Mouse (Mus musculus): ENCODE measurements around the gene Nol11. TPM values are rescaled to one million over a fixed set of nuclear protein-coding genes. Genes with fewer than 3 reads are reported as not detected.

Gene Nol11
- 4.9 and 7.1 TPM in 2 replicates for polyA plus RNA-seq (2012; rRNA removed)

DNA sequence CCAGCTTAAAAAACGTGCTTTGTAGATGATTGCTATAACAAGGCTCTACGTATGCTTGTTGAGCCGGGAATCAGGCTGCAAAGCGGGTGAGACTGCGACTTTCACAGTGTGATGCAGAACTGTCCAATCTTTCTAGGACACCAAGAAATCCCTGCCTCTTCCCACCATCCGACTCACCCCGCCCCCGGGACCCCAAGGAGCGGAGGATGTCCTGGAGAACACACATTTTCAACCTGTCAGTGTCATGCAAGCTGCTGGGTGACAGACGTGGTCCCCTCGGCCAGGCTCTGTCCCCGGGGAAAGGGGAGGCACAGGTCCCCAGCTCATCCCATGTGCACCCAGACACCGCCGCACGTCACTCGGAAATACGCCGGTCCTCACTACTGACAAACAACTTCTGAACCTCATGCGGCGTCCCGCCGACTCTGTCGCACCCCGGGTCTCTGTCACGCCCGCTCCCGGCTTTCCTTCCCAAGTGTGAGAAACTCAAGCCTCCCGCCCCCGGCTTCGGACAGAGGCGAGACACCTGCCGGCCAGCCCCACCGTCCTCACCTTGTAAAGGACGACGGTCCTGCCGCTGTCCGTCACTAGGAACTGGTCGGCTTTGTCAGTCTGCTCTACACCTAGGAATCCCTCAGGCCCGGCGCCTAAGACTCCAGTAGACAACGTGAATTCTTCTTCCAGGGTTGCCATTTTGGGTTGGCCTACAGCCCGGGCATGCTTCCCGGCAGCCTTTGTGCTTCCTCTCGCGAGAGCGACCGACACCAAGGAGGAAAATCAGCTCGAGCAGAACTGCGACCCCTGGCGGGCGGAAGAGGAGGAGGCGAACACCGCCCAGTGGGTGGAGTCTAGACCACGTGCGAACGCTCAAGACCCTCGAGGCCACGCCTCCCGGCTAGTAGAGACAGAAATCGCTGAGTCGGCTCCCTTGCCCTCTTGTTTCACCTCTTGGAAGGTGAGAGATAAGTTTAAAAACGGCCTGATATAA lies at the start of gene Nol11:
Gene Nol11 (minus strand): TSS at position 817 of the 988 bp plus-strand sequence.
- under 1% methylated on average over 62 of the region's 62 CpGs for WGBS
- peak; percentile 86 for TF ChIP-seq CTCF (IDR thresholded peaks at IDR 0.05; ENCODE audit: insufficient read depth, low read length)
- TF ChIP-seq POLR2A (IDR thresholded peaks at IDR 0.05; ENCODE audit: borderline replicate concordance, extremely low read depth, low read depth, low read length) = peak; percentile 49; the same call in 1 of the 2 replicates
- Histone ChIP-seq H3K4me1 (ENCODE audit: control insufficient read depth, insufficient read depth, low read length) (0 out of 2 replicates have a peak, but pooled peaks cover 2% of the 10 kb centered on the region), H3K4me3 (replicated peaks; ENCODE audit: extremely low read depth, low read depth, low read length) (peak within 1 kb of the TSS; percentile 95)
- peak; percentile 97 for DNase-seq

DNA sequence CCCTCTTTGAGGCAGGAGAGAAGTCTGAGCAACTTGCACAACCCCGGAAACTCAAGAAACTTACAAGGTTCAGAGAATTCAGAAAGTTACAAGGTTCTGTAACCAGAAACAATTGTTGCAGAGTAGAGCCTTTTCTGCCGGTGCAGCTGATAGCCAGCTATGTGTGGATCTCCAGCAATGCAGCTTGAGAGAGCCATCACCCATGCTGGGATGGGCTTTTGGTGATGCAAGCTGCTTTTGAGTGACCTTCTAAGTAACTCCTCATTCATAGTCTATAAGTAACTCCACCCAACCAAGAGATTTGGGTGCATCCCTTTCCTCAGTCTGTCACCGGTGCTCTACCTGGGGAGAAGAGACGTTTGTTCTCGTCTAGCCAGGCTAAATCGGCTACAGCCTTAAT lies 49.3 kb upstream of the Nol11 start:
- Histone ChIP-seq H3K4me3 (replicated peaks; ENCODE audit: extremely low read depth, low read depth, low read length) (no peak overlapping the region), H3K4me1 (ENCODE audit: control insufficient read depth, insufficient read depth, low read length) (peaks cover 2% of the 10 kb centered on the region; the same call in 1 of the 2 replicates)
- no peak for DNase-seq
- WGBS = 95% methylated on average over 6 of the region's 6 CpGs
- TF ChIP-seq CTCF (IDR thresholded peaks at IDR 0.05; ENCODE audit: insufficient read depth, low read length) = no peak
- TF ChIP-seq POLR2A (IDR thresholded peaks at IDR 0.05; ENCODE audit: borderline replicate concordance, extremely low read depth, low read depth, low read length) = no peak

DNA sequence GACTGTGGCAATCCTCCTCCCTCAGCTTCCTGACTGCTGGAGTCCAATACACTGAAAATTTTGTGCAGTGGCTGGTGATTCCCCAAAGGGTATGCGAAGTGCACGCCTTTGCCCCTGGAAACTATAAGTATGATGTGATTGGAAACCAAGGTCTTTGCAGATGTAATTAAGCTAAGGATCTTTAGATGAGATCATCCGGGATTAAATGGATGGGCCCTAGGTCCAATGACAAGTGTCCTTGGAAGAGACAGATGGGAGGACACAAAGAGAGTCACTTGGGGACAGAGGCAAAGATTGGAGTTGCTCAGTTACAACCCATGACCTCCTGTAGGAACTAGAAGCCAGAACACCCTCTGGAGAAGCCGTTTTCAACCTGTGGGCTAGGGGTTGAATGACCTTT lies 48.4 kb upstream of the Nol11 start:
- Histone ChIP-seq H3K4me3 (replicated peaks; ENCODE audit: extremely low read depth, low read depth, low read length) (no peak overlapping the region), H3K4me1 (ENCODE audit: control insufficient read depth, insufficient read depth, low read length) (no peaks in the 10 kb centered on the region; the same call in 1 of the 2 replicates)
- no peak for DNase-seq
- 84% methylated on average over 4 of the region's 4 CpGs for WGBS
- TF ChIP-seq CTCF (IDR thresholded peaks at IDR 0.05; ENCODE audit: insufficient read depth, low read length) = no peak
- no peak for TF ChIP-seq POLR2A (IDR thresholded peaks at IDR 0.05; ENCODE audit: borderline replicate concordance, extremely low read depth, low read depth, low read length)

DNA sequence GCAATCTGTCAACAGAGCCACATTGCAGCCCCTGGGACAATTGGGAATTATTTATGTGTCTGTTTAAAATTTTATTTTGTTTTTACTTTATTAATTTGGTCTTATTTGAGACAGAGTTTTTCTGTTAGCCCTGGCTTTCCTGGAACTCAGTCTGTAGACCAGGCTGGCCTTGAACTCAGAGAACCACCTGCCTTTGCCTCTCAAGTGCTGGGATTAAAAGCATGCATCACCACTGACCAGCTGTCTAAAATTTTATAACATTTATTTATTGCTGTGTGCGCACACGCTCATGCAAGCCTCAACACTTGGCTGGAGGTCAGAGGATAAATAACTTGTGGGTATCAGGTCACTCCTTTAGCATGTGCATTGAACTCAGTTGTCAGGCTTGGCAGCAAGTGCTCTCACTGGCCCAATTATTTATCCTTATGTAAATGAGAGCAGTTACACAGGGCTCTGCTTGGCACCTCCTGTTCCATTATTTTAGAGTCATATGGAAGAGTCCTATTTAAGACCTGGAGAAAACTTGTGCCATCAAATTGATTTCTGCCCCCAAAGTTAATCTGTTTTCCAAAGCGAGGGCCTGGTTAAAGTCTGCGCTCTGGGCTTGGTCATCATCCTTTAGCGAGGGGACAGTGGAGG lies 44.2 kb upstream of the Nol11 start:
- DNase-seq = no peak
- 91% methylated on average over 5 of the region's 5 CpGs for WGBS
- Histone ChIP-seq H3K4me3 (replicated peaks; ENCODE audit: extremely low read depth, low read depth, low read length) (no peak overlapping the region), H3K4me1 (ENCODE audit: control insufficient read depth, insufficient read depth, low read length) (no peaks in the 10 kb centered on the region)
- TF ChIP-seq CTCF (IDR thresholded peaks at IDR 0.05; ENCODE audit: insufficient read depth, low read length) = no peak
- no peak for TF ChIP-seq POLR2A (IDR thresholded peaks at IDR 0.05; ENCODE audit: borderline replicate concordance, extremely low read depth, low read depth, low read length)

DNA sequence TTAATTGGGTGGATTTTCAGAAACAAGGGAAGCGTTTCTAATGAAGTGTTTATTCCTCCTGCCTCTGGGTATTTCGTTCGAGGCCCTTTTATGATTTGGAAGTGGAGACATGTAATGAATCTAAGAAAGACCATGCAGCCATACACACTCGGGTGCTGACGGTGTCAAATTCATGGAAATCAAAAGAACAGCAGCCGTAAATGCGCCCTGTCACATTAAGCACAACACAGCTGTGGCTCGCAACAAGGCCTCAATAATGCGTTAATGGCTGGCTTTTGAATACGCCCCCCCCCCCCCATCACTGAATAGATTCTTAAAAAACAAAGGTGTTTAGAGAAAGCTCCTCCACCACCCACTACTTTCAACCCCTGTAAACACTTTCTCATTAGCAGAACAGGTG lies 40.9 kb upstream of the Nol11 start:
- no peak overlapping the region for H3K4me3 ChIP-seq (replicated peaks; ENCODE audit: extremely low read depth, low read depth, low read length)
- DNase-seq = no peak
- no peaks in the 10 kb centered on the region for H3K4me1 ChIP-seq (ENCODE audit: control insufficient read depth, insufficient read depth, low read length)
- TF ChIP-seq POLR2A (IDR thresholded peaks at IDR 0.05; ENCODE audit: borderline replicate concordance, extremely low read depth, low read depth, low read length) (no peak), CTCF (IDR thresholded peaks at IDR 0.05; ENCODE audit: insufficient read depth, low read length) (no peak)
- 81% methylated on average over 10 of the region's 10 CpGs for WGBS

DNA sequence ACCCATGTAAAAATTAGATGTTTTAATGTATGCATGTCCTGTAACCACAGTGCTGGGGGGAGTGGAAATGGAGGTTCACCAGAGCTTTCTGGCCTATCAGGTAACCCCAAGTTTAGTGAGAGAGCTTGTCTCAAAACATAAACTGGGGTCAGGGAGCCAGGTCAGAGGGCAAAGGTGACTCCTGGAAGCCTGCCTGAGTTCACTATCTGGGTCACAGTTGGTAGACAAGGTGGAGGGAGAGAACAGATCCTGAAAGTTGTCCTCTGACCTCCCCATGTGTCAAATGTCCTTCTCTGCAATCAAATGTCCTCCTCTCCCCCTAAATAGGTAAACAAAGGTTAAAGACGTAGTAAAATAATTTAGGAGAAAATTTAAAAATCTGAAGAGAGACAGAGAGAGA lies 37.2 kb upstream of the Nol11 start:
- WGBS = 86% methylated on average over 1 of the region's 1 CpGs
- Histone ChIP-seq H3K4me1 (ENCODE audit: control insufficient read depth, insufficient read depth, low read length) (no peaks in the 10 kb centered on the region), H3K4me3 (replicated peaks; ENCODE audit: extremely low read depth, low read depth, low read length) (no peak overlapping the region)
- TF ChIP-seq CTCF (IDR thresholded peaks at IDR 0.05; ENCODE audit: insufficient read depth, low read length) = no peak
- DNase-seq = no peak

DNA sequence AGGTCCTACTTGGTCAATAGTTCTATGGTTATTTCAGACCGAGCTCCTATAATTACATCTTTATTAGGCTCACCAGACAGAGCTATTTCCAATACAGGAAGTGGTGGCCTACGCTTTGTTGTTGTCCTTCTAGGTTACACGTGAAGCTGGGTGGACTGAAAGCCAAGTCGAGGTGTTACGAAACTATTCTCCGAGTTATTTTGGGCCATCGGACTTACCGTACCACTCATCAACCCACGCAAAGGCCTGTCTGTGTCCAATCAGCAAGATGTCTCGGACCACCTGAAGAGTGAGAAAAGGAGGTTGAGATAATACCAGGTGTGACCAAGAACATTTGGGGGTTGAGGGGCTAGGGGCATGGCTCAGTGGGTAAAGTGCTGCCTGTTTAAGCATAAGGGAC lies 36.8 kb upstream of the Nol11 start:
- no peak for TF ChIP-seq CTCF (IDR thresholded peaks at IDR 0.05; ENCODE audit: insufficient read depth, low read length)
- TF ChIP-seq POLR2A (IDR thresholded peaks at IDR 0.05; ENCODE audit: borderline replicate concordance, extremely low read depth, low read depth, low read length) = no peak
- Histone ChIP-seq H3K4me3 (replicated peaks; ENCODE audit: extremely low read depth, low read depth, low read length) (no peak overlapping the region), H3K4me1 (ENCODE audit: control insufficient read depth, insufficient read depth, low read length) (no peaks in the 10 kb centered on the region)
- 75% methylated on average over 10 of the region's 10 CpGs for WGBS
- no peak for DNase-seq

DNA sequence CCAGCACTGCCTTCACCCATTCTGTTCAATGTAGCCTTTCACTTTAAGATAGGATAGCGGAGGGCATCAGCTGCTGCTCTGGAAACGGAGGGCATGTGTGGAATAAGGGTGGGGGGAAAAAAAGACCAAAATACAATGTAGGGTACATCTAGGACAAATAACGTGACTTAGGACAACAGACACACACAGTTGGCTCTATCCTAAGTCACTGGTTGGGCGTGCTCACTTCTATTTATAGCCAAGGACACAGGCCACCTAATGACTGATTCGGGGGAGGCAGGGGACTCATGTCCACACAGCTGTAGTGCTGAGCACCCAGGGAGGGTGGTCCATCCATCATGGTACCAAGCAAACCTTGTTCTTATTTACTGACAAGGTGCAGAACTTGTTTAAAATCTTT lies 36.1 kb upstream of the Nol11 start:
- no peak overlapping the region for H3K4me3 ChIP-seq (replicated peaks; ENCODE audit: extremely low read depth, low read depth, low read length)
- H3K4me1 ChIP-seq (ENCODE audit: control insufficient read depth, insufficient read depth, low read length) = no peaks in the 10 kb centered on the region
- no peak for TF ChIP-seq POLR2A (IDR thresholded peaks at IDR 0.05; ENCODE audit: borderline replicate concordance, extremely low read depth, low read depth, low read length)
- no peak for TF ChIP-seq CTCF (IDR thresholded peaks at IDR 0.05; ENCODE audit: insufficient read depth, low read length)
- no peak for DNase-seq
- WGBS = 67% methylated on average over 5 of the region's 5 CpGs

DNA sequence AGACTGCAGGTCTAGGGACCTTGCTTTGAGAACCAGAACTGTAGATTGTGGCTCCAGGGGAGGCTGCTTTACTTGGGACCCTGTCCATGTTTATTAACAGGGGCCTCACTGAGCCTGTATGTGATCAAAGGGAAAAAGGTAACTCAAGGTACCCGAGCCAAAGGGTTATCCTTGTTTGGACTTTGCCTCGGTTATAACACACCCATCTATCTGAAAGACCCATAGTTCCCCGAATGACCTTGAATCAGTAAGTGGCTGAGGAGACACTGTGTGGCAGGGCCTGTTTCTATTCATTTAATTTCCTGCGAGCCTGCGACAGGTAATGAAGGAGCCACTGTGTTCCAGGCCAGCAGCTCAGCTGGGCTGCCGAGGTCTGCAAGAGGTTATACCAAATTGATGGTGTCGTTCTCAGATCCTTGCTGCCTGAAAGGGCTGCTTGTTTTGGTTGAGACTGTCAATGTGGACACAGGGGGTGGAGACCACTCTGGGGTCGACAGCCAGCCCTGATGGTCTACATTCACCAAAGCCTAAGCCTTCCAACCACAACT lies 34.6 kb upstream of the Nol11 start:
- Histone ChIP-seq H3K4me1 (ENCODE audit: control insufficient read depth, insufficient read depth, low read length) (no peaks in the 10 kb centered on the region), H3K4me3 (replicated peaks; ENCODE audit: extremely low read depth, low read depth, low read length) (no peak overlapping the region)
- TF ChIP-seq POLR2A (IDR thresholded peaks at IDR 0.05; ENCODE audit: borderline replicate concordance, extremely low read depth, low read depth, low read length) (no peak), CTCF (IDR thresholded peaks at IDR 0.05; ENCODE audit: insufficient read depth, low read length) (no peak)
- no peak for DNase-seq
- WGBS = 61% methylated on average over 8 of the region's 8 CpGs
